Mouse (Mus musculus) embryonic fibroblast, embryonic 13.5 days (primary cell): ENCODE results near the gene Klhl3. TPM values are rescaled to one million over a fixed set of nuclear protein-coding genes. Genes with fewer than 3 reads are reported as not detected.

Experiments used
- H3K27ac ChIP-seq: 2 replicates; pipeline ENCODE4 v1.5.1; 2012; ENCODE audit warnings: low read length, control low read depth, inconsistent platforms; ENCODE audit not compliant: insufficient read depth
- H3K4me1 ChIP-seq: 2 replicates; pipeline ENCODE4 v1.6.1; 2011; ENCODE audit warnings: low read length; ENCODE audit not compliant: control insufficient read depth, insufficient read depth
- H3K4me3 ChIP-seq: 2 replicates; pipeline ENCODE4 v1.5.1; 2011; ENCODE audit warnings: mild to moderate bottlenecking, control low read depth, low read length; ENCODE audit not compliant: insufficient read depth
- CTCF ChIP-seq: IDR thresholded peaks from 2 replicates; pipeline ENCODE4 v1.5.1; 2011; ENCODE audit warnings: mild to moderate bottlenecking, control low read depth, low read length, moderate library complexity, borderline replicate concordance; ENCODE audit not compliant: insufficient read depth
- POLR2A ChIP-seq: IDR thresholded peaks from 2 replicates; pipeline ENCODE4 v1.6.1; 2011; ENCODE audit warnings: low read depth, mild to moderate bottlenecking, control low read depth, low read length, moderate library complexity
- polyA plus RNA-seq: library from polyadenylated mRNA; stranded (reverse); fragments of >200 nt; gene quantifications from 2 replicates; pipeline ENCODE4 v1.2.4, GENCODE M21; 2011; ENCODE audit warnings: low read depth; ENCODE audit not compliant: missing spikeins, insufficient read length

Gene Klhl3
- polyA plus RNA-seq, 1 experiment = 0.53 TPM

- H3K4me1 ChIP-seq = no peaks in the 10 kb centered on the region
- no peak for TF ChIP-seq POLR2A
- peak; percentile 90; the same call in 1 of the 2 replicates for TF ChIP-seq CTCF
- H3K27ac ChIP-seq = no peak overlapping the region
- H3K4me3 ChIP-seq = no peak overlapping the region
Observed at GRCm38 (mm10) chr13:58031755-58032154, 81.6 kb downstream of the Klhl3 start.

DNA sequence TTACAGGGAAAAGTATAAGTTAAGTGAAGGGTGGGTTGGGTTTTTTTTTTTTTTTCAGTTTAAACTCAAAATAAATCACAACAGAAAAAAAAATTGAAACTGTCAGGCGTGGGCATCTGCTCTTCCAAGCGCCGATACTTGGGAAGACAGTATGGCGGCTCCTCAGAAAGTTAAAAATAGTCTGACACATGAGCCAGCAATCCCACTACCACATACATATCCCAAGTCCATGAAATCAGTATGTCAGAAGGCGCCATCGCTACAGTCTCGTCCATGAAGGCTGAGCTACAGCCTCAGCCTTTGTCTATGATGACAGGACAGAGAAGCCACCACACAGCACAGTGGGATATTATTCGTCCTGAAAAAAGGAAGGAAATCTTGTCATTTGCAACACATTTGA is 86.3 kb downstream of the Klhl3 start:
- no peak overlapping the region for H3K27ac ChIP-seq
- H3K4me1 ChIP-seq = no peaks in the 10 kb centered on the region
- TF ChIP-seq POLR2A (no peak), CTCF (no peak)
- H3K4me3 ChIP-seq = no peak overlapping the region

DNA sequence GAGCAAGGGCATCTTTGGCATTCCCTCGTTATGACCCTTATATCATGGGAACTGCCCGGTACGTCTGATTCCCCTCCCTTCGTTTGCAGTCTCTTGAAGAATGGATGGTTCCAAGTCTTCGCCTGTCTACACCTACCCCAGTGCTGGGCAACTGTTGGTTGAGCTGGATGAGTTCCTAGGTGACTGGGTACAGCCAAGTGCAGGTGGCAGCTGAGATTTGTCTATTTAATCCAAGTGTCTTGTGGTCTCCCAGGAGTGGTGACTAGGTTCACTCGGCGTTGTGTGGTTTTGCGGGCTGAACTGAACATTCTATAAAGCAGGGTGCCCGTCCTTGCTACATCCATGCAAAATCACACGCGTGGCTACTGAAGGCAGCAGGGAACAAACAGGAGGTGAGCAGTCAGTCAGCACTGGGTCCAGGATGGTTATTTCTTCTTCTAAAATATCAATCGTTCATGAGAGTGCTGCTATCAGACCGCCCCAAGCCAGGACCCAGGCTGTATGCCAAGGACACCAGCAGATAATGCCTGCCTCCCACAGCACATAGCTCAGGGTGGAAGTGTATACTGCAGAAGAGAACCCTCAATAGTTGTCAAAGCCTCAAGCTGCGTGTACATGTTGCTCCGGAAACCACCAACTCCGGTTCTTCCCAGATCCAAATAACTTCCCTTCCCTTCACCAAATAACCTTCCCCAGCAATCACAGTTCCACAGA is 87.5 kb downstream of the Klhl3 start:
- H3K27ac ChIP-seq = no peak overlapping the region
- TF ChIP-seq POLR2A (no peak), CTCF (no peak)
- no peaks in the 10 kb centered on the region for H3K4me1 ChIP-seq
- H3K4me3 ChIP-seq = no peak overlapping the region

GRCm38 (mm10) chr13:58023726-58024453 is 89.5 kb downstream of the Klhl3 start:
- H3K4me1 ChIP-seq = no peaks in the 10 kb centered on the region
- no peak overlapping the region for H3K27ac ChIP-seq
- no peak overlapping the region for H3K4me3 ChIP-seq
- TF ChIP-seq POLR2A = no peak
- no peak for TF ChIP-seq CTCF

- no peak for TF ChIP-seq POLR2A
- TF ChIP-seq CTCF = no peak
- Histone ChIP-seq H3K4me3 (no peak overlapping the region), H3K4me1 (no peaks in the 10 kb centered on the region), H3K27ac (no peak overlapping the region)
Observed at GRCm38 (mm10) chr13:58023001-58023560, 90.3 kb downstream of the Klhl3 start.

DNA sequence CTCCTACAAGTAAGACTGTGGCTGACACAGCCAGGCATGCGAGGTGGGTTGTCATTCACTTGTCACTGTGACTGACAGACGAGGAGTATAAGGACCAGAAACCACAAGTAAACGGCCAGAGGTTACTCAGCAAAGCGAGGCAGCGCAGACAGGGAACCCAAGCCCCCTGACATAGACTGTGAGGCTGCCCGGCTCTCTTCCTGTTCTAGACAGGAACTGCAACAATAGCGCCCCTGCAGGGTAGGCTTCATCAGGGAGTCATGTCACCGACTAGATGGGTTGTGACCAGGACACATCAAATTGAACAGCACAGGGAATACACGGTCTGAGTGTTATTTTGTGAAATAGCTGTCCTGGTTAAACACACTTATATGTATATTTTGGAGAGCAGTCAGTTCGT is 93.0 kb downstream of the Klhl3 start:
- H3K4me1 ChIP-seq = no peaks in the 10 kb centered on the region
- no peak overlapping the region for H3K4me3 ChIP-seq
- TF ChIP-seq POLR2A = no peak
- no peak for TF ChIP-seq CTCF
- no peak overlapping the region for H3K27ac ChIP-seq

GRCm38 (mm10) chr13:58017298-58017697 is 96.1 kb downstream of the Klhl3 start:
- Histone ChIP-seq H3K4me1 (no peaks in the 10 kb centered on the region), H3K4me3 (no peak overlapping the region), H3K27ac (no peak overlapping the region)
- no peak for TF ChIP-seq CTCF
- TF ChIP-seq POLR2A = no peak

- TF ChIP-seq POLR2A (no peak), CTCF (peak; percentile 27; the same call in 1 of the 2 replicates)
- Histone ChIP-seq H3K4me3 (no peak overlapping the region), H3K27ac (no peak overlapping the region), H3K4me1 (no peaks in the 10 kb centered on the region)
Observed at GRCm38 (mm10) chr13:58012067-58012925, 101.1 kb downstream of the Klhl3 start.

DNA sequence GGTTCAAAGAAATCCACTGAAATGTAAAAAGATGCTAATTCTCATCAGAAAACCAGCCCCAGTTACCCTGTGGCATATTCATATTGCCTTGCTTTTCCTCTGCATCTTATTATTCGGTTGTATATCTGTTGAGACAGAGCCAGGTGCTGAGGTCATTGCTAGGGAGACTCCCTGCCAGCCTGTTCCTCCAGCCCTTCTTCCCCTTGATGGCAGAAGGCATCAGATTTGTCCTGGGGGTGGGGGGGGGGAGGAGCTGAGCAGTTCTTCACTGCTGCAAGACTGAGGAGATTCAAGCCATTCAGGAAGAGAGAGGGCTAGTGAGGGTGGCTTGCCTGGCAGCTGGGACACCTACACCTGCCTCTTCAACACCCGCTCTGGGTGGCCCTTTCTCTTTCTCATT is 101.9 kb downstream of the Klhl3 start:
- H3K4me1 ChIP-seq = no peaks in the 10 kb centered on the region
- H3K4me3 ChIP-seq = no peak overlapping the region
- TF ChIP-seq POLR2A = no peak
- no peak for TF ChIP-seq CTCF

DNA sequence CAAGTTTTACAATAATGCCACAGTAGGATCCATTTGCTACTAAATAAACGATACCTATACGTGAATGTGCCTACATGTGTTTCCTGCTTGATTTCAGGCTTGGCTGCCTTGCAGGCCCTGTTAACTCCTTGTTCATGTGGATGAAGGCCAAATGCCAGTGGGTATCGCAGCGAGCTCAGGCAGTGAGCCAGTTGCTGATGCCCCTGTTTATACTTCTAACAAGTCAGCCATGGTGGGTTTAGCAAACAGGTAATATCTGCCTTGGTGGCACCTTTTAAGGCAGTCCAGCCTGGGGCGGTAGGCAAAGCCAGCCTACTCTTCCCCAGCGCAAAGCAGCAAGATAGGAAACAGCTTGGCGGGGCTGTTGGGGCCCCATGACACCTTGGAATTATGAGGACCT is 103.0 kb downstream of the Klhl3 start:
- Histone ChIP-seq H3K27ac (no peak overlapping the region), H3K4me3 (no peak overlapping the region), H3K4me1 (peaks cover 3% of the 10 kb centered on the region)
- TF ChIP-seq CTCF (no peak), POLR2A (no peak)

More for the DNA sequence above, 101.9 kb downstream of the Klhl3 start:
- no peak overlapping the region for H3K27ac ChIP-seq
